Mouse (Mus musculus) gastrocnemius, adult 2 months (tissue): ENCODE data around the gene Glp2r. TPM values are rescaled to one million over a fixed set of nuclear protein-coding genes. Genes with fewer than 3 reads are reported as not detected.

Experiments
- DNase-seq: peaks from one replicate; pipeline ENCODE4 v3.0.0; 2022
- H3K27ac ChIP-seq: fragments of 200-600 bp; 2 replicates; pipeline ENCODE4 v1.8.1; 2022; ENCODE audit warnings: mild to moderate bottlenecking
- H3K4me3 ChIP-seq: fragments of 200-600 bp; 2 replicates; pipeline ENCODE4 v1.8.1; 2022; ENCODE audit warnings: mild to moderate bottlenecking, moderate library complexity
- CTCF ChIP-seq: fragments of 200-600 bp; IDR thresholded peaks from 2 replicates; pipeline ENCODE4 v1.8.1; 2022; ENCODE audit warnings: antibody characterized with exemption, mild to moderate bottlenecking, moderate library complexity
- intact Hi-C: fragments of 180-260 bp; cut with DNase I; formaldehyde crosslinking; loops from one replicate; pipeline ENCODE4 v1.15.1; 2025
- total RNA-seq, 2 experiments: library from RNA; stranded (reverse); gene quantifications; 2 replicates each; pipeline ENCODE4 v1.2.3; 2021

The Glp2r gene
- total RNA-seq, 2 experiments from 2014 or later, result 0.20 to 0.77 TPM

DNA sequence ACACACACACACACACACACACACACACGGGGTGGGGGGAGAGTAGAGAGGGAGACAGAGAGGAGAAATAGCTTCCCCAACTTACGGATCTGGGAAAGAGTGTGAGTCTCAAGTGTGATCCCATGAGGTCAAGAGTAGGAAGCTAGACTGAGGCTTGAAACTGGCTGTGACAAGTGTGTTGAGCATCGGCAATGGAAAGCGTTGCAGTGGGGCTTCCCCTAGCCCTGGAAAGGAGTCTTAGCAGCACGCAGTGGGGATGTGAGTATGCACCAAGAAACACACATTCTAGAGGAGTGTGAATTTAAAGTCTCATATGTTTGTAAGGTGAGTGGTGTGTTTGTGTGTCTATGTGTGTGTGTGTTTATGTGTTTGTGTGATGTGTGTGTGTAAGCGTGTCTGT is 130.7 kb downstream of the Glp2r start:
- TF ChIP-seq CTCF, result no peak
- DNase-seq, result no peak
- Histone ChIP-seq H3K4me3 (no peak overlapping the region), H3K27ac (no peak overlapping the region)
- intact Hi-C loops, result no loop called here

GRCm38 (mm10) chr11:67638401-67638800 is 132.6 kb downstream of the Glp2r start:
- no peak for DNase-seq
- no peak overlapping the region for H3K27ac ChIP-seq
- H3K4me3 ChIP-seq, result no peak overlapping the region
- intact Hi-C loops, result no loop called here
- TF ChIP-seq CTCF, result no peak

GRCm38 (mm10) chr11:67636905-67637586 is 133.9 kb downstream of the Glp2r start:
- no peak for DNase-seq
- peak overlapping the region; percentile 16; the same call in 1 of the 2 replicates for H3K27ac ChIP-seq
- H3K4me3 ChIP-seq, result no peak overlapping the region
- intact Hi-C loops, result no loop called here
- no peak for TF ChIP-seq CTCF

GRCm38 (mm10) chr11:67636201-67636600 is 134.8 kb downstream of the Glp2r start:
- intact Hi-C loops, result no loop called here
- no peak overlapping the region for H3K4me3 ChIP-seq
- DNase-seq, result no peak
- peak overlapping the region; percentile 8; the same call in 1 of the 2 replicates for H3K27ac ChIP-seq
- TF ChIP-seq CTCF, result no peak

GRCm38 (mm10) chr11:67633620-67634229 is 137.2 kb downstream of the Glp2r start:
- no peak for TF ChIP-seq CTCF
- peak; percentile 51 for DNase-seq
- Histone ChIP-seq H3K4me3 (no peak overlapping the region), H3K27ac (peak overlapping the region; percentile 72)
- intact Hi-C loops, result no loop called here

DNA sequence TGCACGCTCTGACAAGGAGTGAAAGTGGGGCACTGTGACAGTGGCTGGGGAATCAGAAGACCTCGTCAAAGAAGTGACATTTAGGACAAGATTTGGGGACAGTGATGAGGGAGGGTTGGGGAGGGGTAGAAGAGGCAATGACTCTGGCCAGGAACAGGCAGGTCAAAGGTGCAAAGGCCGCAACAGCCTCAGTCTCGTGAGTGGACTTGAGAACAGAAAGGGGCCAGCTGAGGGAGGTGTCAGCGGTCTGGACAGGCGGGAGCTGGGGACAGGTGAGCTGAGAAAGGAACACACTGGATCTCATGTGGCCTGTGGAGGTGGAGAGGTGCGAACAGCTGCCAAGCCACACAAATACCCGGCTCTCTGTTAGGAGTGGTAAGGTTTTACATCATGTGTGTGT is 138.0 kb downstream of the Glp2r start:
- TF ChIP-seq CTCF, result no peak
- Histone ChIP-seq H3K4me3 (no peak overlapping the region), H3K27ac (no peak overlapping the region)
- no peak for DNase-seq
- intact Hi-C loops, result no loop called here

DNA sequence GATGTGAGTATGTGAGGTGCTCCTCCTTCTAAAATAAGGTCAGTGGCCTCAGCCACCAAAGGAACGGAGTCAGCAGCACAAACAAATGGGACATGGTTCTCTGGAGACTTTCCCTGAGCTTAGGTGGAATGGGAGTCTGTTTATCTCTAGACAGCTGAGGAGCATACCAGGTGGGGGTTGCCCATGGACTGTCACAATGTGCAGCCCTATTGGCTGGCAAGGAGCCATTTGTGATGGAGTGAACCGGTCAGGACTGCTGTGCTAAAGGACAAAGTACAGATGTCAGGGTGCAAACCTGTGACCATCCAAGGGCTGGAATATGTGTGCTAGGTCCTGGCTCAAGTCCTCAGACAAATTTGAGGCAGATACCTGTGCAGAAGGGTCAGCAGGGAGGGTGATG is 142.4 kb downstream of the Glp2r start:
- Histone ChIP-seq H3K4me3 (no peak overlapping the region), H3K27ac (no peak overlapping the region)
- no peak for DNase-seq
- intact Hi-C loops, result no loop called here
- TF ChIP-seq CTCF, result no peak

DNA sequence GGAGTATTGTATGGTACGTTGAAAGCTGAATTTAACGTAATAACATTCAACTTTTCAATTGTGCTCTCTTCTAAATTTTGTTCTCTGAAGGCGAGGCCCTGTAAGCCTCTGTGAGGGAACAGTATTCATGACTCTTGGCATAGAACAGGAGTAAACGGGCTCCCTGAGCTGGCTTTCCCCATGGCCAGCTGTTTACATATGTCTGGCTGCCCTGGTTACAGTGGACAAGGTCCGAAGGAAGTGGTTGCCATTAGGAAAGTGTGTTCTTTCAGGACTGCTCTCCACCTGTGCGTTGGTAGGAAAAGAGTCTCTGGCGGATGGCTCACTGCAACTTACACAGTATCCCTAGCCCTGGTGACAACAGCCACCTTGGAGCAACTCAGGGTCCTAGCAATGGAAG is 143.8 kb downstream of the Glp2r start:
- DNase-seq, result no peak
- H3K27ac ChIP-seq, result no peak overlapping the region
- intact Hi-C loops, result no loop called here
- H3K4me3 ChIP-seq, result no peak overlapping the region
- TF ChIP-seq CTCF, result no peak

DNA sequence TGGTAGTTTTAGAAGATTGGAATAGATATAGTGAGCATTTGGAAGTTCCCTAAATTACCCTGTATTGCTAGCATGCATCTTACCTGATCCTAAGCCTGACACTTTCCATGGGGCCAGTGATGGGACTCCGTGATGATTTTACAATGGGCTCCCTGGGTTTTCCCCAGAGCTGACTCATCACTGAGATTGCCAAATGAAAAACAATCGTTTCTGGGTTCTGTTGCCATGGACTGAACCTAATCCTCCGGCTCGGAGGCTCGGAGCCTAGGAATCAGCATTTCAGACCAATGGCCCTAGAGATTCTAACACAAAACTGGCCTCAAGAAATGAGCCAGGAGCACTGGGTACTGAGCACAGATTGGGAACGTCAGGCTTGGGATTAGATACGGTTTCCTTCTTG is 148.6 kb downstream of the Glp2r start:
- H3K4me3 ChIP-seq, result no peak overlapping the region
- intact Hi-C loops, result no loop called here
- DNase-seq, result no peak
- no peak overlapping the region for H3K27ac ChIP-seq
- TF ChIP-seq CTCF, result no peak

- intact Hi-C loops, result no loop called here
- H3K27ac ChIP-seq, result no peak overlapping the region
- no peak for DNase-seq
- no peak for TF ChIP-seq CTCF
- H3K4me3 ChIP-seq, result no peak overlapping the region
Observed at GRCm38 (mm10) chr11:67616557-67617239, 154.3 kb downstream of the Glp2r start.

GRCm38 (mm10) chr11:67612158-67612839 is 158.7 kb downstream of the Glp2r start:
- Histone ChIP-seq H3K27ac (no peak overlapping the region), H3K4me3 (no peak overlapping the region)
- intact Hi-C loops, result no loop called here
- no peak for TF ChIP-seq CTCF
- DNase-seq, result no peak

Other genes with a start within 250 kb of the Glp2r start
- gene Rcvrn, start 75.8 kb downstream of the Glp2r start, total RNA-seq, result not detected
- gene Gsg1l2, start 3.5 kb upstream of the Glp2r start, total RNA-seq, result not detected
- gene Dhrs7c, start 27.0 kb upstream of the Glp2r start, total RNA-seq, result 100 to 1,000 TPM; 338 to 397 TPM
- gene Usp43, start 151.0 kb upstream of the Glp2r start, total RNA-seq, result under 1 TPM; 0.15 to 0.25 TPM
- 1 to 10 TPM; 4.3 to 4.9 TPM for gene Cfap52, start 194.5 kb upstream of the Glp2r start, total RNA-seq
- gene Stx8, start 195.0 kb upstream of the Glp2r start, total RNA-seq, result 10 to 100 TPM; 21.0 to 25.9 TPM